Mouse (Mus musculus): ENCODE data around the gene Pax6. TPM values are rescaled to one million over a fixed set of nuclear protein-coding genes. Genes with fewer than 3 reads are reported as not detected.

Pax6 gene
- polyA plus RNA-seq, 1 experiment from 2014 or later, result 103 TPM

DNA sequence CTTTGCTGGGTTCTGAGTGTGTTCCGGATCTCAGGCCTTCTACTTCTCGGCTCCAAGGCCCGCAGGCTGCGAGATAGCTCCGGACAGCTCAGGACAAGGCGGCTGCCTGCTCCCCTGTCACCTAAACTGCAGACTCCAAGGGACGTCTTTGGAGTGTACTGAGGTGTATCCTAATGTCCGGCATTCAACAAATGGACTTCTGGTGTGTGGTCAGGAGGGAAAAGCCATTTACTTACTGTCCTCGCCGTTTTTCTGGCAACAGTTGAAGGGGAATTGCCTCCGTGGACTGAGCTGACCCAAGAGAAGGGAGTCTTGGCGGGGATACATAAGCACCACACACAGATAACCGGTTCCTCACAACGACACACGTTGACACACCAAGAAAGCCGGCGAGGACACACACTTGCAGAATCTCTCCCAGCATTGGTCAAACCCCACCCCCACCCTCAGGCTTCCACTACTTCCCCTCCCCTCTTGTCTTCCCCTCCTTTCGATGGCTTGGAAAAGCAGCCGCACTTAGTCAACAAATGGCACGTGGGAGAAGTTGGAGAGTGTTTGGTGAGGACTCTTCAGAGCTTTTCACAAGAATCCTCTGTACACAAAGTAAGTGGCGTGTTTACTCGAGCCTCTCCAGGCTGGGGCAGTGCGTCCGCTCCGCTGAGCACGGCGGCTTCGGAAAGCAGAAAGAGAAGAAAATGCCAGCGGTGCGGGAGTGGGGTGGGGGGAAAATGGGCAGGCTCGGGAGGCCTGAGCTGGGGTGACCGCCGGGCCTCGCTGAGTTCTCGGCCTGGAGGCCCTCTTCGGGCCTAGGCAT is 5.6 kb downstream of the Pax6 start:
- no peaks in the 10 kb centered on the region for H3K9me3 ChIP-seq (ENCODE audit: control insufficient read depth, low read length)
- under 1% methylated on average over 36 of the region's 36 CpGs for WGBS
- peak overlapping the region; percentile 98 for H3K9ac ChIP-seq (ENCODE audit: low read length)
- DNase-seq (ENCODE audit: low spot score) (peak; percentile 78), ATAC-seq (replicated peaks; ENCODE audit: low FRiP score) (peak; percentile 0)
- peak overlapping the region; percentile 93 for H3K4me2 ChIP-seq (ENCODE audit: low read depth, low read length, severe bottlenecking)
- H3K27me3 ChIP-seq (ENCODE audit: control insufficient read depth, insufficient read depth, low read length), result peaks cover 19% of the 10 kb centered on the region
- peaks cover 23% of the 10 kb centered on the region for H3K4me1 ChIP-seq (replicated peaks; ENCODE audit: control insufficient read depth, insufficient read depth, low read length)
- peak overlapping the region; percentile 84 for H3K4me3 ChIP-seq (ENCODE audit: low read depth, low read length)
- peak overlapping the region; percentile 95 for H3K27ac ChIP-seq (ENCODE audit: low read depth, low read length)
- no peaks in the 10 kb centered on the region for H3K36me3 ChIP-seq (ENCODE audit: control insufficient read depth, insufficient read depth, low read length)

GRCm38 (mm10) chr2:105674875-105675729 is 6.4 kb downstream of the Pax6 start:
- ATAC-seq (replicated peaks; ENCODE audit: low FRiP score) (peak; percentile 87), DNase-seq (ENCODE audit: low spot score) (peak; percentile 96)
- WGBS, result under 1% methylated on average over 49 of the region's 49 CpGs
- Histone ChIP-seq H3K27ac (ENCODE audit: low read depth, low read length) (peak overlapping the region; percentile 95), H3K27me3 (ENCODE audit: control insufficient read depth, insufficient read depth, low read length) (peaks cover 14% of the 10 kb centered on the region), H3K4me2 (ENCODE audit: low read depth, low read length, severe bottlenecking) (peak overlapping the region; percentile 93), H3K36me3 (ENCODE audit: control insufficient read depth, insufficient read depth, low read length) (no peaks in the 10 kb centered on the region), H3K9me3 (ENCODE audit: control insufficient read depth, low read length) (no peaks in the 10 kb centered on the region), H3K9ac (ENCODE audit: low read length) (peak overlapping the region; percentile 98), H3K4me3 (ENCODE audit: low read depth, low read length) (peak overlapping the region; percentile 84), H3K4me1 (replicated peaks; ENCODE audit: control insufficient read depth, insufficient read depth, low read length) (peaks cover 21% of the 10 kb centered on the region)

DNA sequence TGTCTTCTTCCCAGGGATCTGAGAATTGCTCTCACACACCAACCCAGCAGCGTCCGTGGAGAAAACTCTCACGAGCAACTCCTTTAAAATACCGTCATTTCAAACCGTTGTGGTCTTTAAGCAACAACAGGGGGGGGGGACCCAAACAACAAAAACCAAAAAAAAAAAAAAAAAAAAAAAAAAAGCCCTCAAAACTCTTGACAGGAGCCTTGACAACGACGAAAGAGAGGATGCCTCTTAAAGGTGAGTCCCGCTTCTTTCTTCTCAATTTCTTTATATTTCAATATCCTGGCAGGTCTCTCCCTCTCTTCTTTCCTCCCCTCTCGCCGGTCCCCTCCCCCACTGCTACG is 7.0 kb downstream of the Pax6 start:
- peak overlapping the region; percentile 84 for H3K4me3 ChIP-seq (ENCODE audit: low read depth, low read length)
- no peak for DNase-seq (ENCODE audit: low spot score)
- no peaks in the 10 kb centered on the region for H3K36me3 ChIP-seq (ENCODE audit: control insufficient read depth, insufficient read depth, low read length)
- H3K27me3 ChIP-seq (ENCODE audit: control insufficient read depth, insufficient read depth, low read length), result peaks cover 12% of the 10 kb centered on the region
- ATAC-seq (replicated peaks; ENCODE audit: low FRiP score), result no peak
- no peaks in the 10 kb centered on the region for H3K9me3 ChIP-seq (ENCODE audit: control insufficient read depth, low read length)
- peaks cover 23% of the 10 kb centered on the region for H3K4me1 ChIP-seq (replicated peaks; ENCODE audit: control insufficient read depth, insufficient read depth, low read length)
- under 1% methylated on average over 11 of the region's 11 CpGs for WGBS
- peak overlapping the region; percentile 93 for H3K4me2 ChIP-seq (ENCODE audit: low read depth, low read length, severe bottlenecking)
- H3K27ac ChIP-seq (ENCODE audit: low read depth, low read length), result peak overlapping the region; percentile 95
- H3K9ac ChIP-seq (ENCODE audit: low read length), result peak overlapping the region; percentile 98

DNA sequence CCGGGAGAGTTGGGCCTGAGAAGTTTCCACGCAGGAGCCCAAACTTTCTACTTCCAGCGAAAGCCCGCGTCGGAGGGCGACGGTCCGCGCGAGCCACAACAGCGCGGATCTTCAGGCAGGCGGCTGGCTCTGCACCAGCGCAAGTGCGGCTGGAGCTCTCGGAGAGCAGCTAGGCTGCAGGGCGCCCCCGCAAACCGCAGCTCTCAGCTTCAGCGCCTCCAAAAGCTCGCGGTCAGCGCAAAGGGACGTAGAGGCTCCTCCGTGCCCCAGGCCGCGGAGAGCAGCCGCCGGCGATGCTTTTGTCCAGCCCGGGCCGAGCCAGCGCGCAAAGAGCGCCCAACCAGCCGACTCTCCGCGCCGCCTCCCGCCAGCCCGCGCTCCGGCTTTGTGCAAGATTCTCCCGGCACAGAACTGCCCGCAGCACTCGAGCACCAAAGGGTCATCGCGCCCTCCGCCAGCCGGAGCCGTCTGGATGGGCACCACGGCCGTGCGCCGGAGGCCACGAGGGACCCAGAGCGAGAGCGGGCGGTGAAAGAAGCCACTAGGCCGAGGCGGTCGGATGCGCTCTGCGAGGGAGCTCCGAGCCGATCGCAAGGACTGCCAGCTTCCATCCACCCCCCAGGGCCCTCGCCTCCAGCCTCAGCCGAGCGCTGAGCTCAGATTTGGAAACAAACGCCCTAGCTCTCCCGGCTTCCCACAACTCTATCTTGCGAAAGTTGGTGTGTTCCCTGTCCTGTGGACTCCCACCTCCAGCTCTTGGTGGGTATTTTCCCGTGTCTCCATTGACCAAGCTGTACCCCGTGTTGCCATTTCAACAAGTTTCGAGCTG is 7.6 kb downstream of the Pax6 start:
- Histone ChIP-seq H3K4me3 (ENCODE audit: low read depth, low read length) (peak overlapping the region; percentile 84), H3K27me3 (ENCODE audit: control insufficient read depth, insufficient read depth, low read length) (peaks cover 15% of the 10 kb centered on the region), H3K9ac (ENCODE audit: low read length) (peak overlapping the region; percentile 98), H3K36me3 (ENCODE audit: control insufficient read depth, insufficient read depth, low read length) (no peaks in the 10 kb centered on the region), H3K4me1 (replicated peaks; ENCODE audit: control insufficient read depth, insufficient read depth, low read length) (peaks cover 23% of the 10 kb centered on the region), H3K27ac (ENCODE audit: low read depth, low read length) (peak overlapping the region; percentile 95), H3K9me3 (ENCODE audit: control insufficient read depth, low read length) (no peaks in the 10 kb centered on the region), H3K4me2 (ENCODE audit: low read depth, low read length, severe bottlenecking) (peak overlapping the region; percentile 93)
- ATAC-seq (replicated peaks; ENCODE audit: low FRiP score), result no peak
- under 1% methylated on average over 75 of the region's 77 CpGs for WGBS
- DNase-seq (ENCODE audit: low spot score), result peak; percentile 81

GRCm38 (mm10) chr2:105676909-105677433 is 8.3 kb downstream of the Pax6 start:
- DNase-seq (ENCODE audit: low spot score) (no peak), ATAC-seq (replicated peaks; ENCODE audit: low FRiP score) (no peak)
- Histone ChIP-seq H3K9me3 (ENCODE audit: control insufficient read depth, low read length) (no peaks in the 10 kb centered on the region), H3K27ac (ENCODE audit: low read depth, low read length) (peak overlapping the region; percentile 95), H3K36me3 (ENCODE audit: control insufficient read depth, insufficient read depth, low read length) (no peaks in the 10 kb centered on the region), H3K27me3 (ENCODE audit: control insufficient read depth, insufficient read depth, low read length) (peaks cover 15% of the 10 kb centered on the region), H3K4me3 (ENCODE audit: low read depth, low read length) (peak overlapping the region; percentile 84), H3K4me2 (ENCODE audit: low read depth, low read length, severe bottlenecking) (peak overlapping the region; percentile 93), H3K9ac (ENCODE audit: low read length) (peak overlapping the region; percentile 98), H3K4me1 (replicated peaks; ENCODE audit: control insufficient read depth, insufficient read depth, low read length) (peaks cover 23% of the 10 kb centered on the region)
- 0% methylated on average over 11 of the region's 11 CpGs for WGBS

GRCm38 (mm10) chr2:105677434-105678105 is 8.9 kb downstream of the Pax6 start:
- 2% methylated on average over 11 of the region's 11 CpGs for WGBS
- no peak for ATAC-seq (replicated peaks; ENCODE audit: low FRiP score)

DNA sequence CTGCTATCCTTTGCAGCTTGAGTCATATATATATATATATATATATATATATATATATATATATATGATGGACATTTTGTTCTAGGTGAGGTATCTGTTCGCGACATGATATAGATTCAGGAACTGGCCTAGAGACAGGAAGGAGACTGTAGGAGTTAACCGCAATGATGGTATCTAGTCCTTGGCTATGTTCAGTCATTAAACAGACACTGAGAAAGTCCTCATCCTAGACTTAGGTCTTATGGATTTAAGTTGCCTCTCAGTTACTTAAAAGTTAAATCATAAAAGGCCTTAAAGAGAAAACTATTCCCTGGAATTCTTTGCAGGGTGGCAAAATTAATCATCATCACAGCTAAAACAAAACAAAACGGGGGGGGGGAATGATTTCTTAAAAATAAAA is 9.6 kb downstream of the Pax6 start:
- H3K27me3 ChIP-seq (ENCODE audit: control insufficient read depth, insufficient read depth, low read length), result peaks cover 12% of the 10 kb centered on the region
- no peak for DNase-seq (ENCODE audit: low spot score)
- peaks cover 28% of the 10 kb centered on the region for H3K4me1 ChIP-seq (replicated peaks; ENCODE audit: control insufficient read depth, insufficient read depth, low read length)

More at GRCm38 (mm10) chr2:105677434-105678105, 8.9 kb downstream of the Pax6 start:
- peak overlapping the region; percentile 95 for H3K27ac ChIP-seq (ENCODE audit: low read depth, low read length)
- peaks cover 23% of the 10 kb centered on the region for H3K4me1 ChIP-seq (replicated peaks; ENCODE audit: control insufficient read depth, insufficient read depth, low read length)
- peak overlapping the region; percentile 98 for H3K9ac ChIP-seq (ENCODE audit: low read length)
- no peaks in the 10 kb centered on the region for H3K9me3 ChIP-seq (ENCODE audit: control insufficient read depth, low read length)
- peak overlapping the region; percentile 93 for H3K4me2 ChIP-seq (ENCODE audit: low read depth, low read length, severe bottlenecking)
- peaks cover 15% of the 10 kb centered on the region for H3K27me3 ChIP-seq (ENCODE audit: control insufficient read depth, insufficient read depth, low read length)
- peak overlapping the region; percentile 84 for H3K4me3 ChIP-seq (ENCODE audit: low read depth, low read length)
- DNase-seq (ENCODE audit: low spot score), result peak; percentile 56
- H3K36me3 ChIP-seq (ENCODE audit: control insufficient read depth, insufficient read depth, low read length), result no peaks in the 10 kb centered on the region

More for the DNA sequence above, 9.6 kb downstream of the Pax6 start:
- Histone ChIP-seq H3K27ac (ENCODE audit: low read depth, low read length) (peak overlapping the region; percentile 95; the same call in 1 of the 2 replicates), H3K36me3 (ENCODE audit: control insufficient read depth, insufficient read depth, low read length) (no peaks in the 10 kb centered on the region), H3K9ac (ENCODE audit: low read length) (peak overlapping the region; percentile 98), H3K4me3 (ENCODE audit: low read depth, low read length) (peak overlapping the region; percentile 84), H3K4me2 (ENCODE audit: low read depth, low read length, severe bottlenecking) (peak overlapping the region; percentile 93), H3K9me3 (ENCODE audit: control insufficient read depth, low read length) (no peaks in the 10 kb centered on the region)
- ATAC-seq (replicated peaks; ENCODE audit: low FRiP score), result no peak
- 4% methylated on average over 4 of the region's 4 CpGs for WGBS

Data from forebrain, embryonic 11.5 days (tissue).